Mouse (Mus musculus): ENCODE results near the gene Ppp2r2c.
A peak's percentile ranks its signal among the peaks of the same experiment; 100 is the strongest.
"Not testable (repeated sequence)": the region's sequence is repeated elsewhere in the genome, so short reads cannot be mapped to it uniquely, and the experiment has no call there.

Ppp2r2c gene

GRCm38 (mm10) chr5:36933383-36933782, 65.1 kb downstream of the Ppp2r2c start:
- DNase-seq (ENCODE audit: low spot score): no peak

GRCm38 (mm10) chr5:36935486-36936473, 67.5 kb downstream of the Ppp2r2c start:
- no peak for DNase-seq (ENCODE audit: low spot score)

GRCm38 (mm10) chr5:36936548-36936947, 68.2 kb downstream of the Ppp2r2c start:
- DNase-seq (ENCODE audit: low spot score): no peak

GRCm38 (mm10) chr5:36938021-36938420, 69.7 kb downstream of the Ppp2r2c start:
- no peak for DNase-seq (ENCODE audit: low spot score)

GRCm38 (mm10) chr5:36938991-36939390, 70.7 kb downstream of the Ppp2r2c start:
- not testable (repeated sequence) for DNase-seq (ENCODE audit: low spot score)

- no peak for DNase-seq (ENCODE audit: low spot score)
These were observed 74.1 kb downstream of the Ppp2r2c start for GRCm38 (mm10) chr5:36942446-36942845.

GRCm38 (mm10) chr5:36944552-36944951, 76.2 kb downstream of the Ppp2r2c start:
- no peak for DNase-seq (ENCODE audit: low spot score)

- DNase-seq (ENCODE audit: low spot score): no peak
These were observed 76.9 kb downstream of the Ppp2r2c start for GRCm38 (mm10) chr5:36945102-36945701.

GRCm38 (mm10) chr5:36945713-36946112, 77.4 kb downstream of the Ppp2r2c start:
- DNase-seq (ENCODE audit: low spot score): no peak

- peak; percentile 54 for DNase-seq (ENCODE audit: low spot score)
These were observed 78.1 kb downstream of the Ppp2r2c start for GRCm38 (mm10) chr5:36946445-36946844.

- DNase-seq (ENCODE audit: low spot score): peak; percentile 80
These were observed 80.5 kb downstream of the Ppp2r2c start for GRCm38 (mm10) chr5:36948831-36949230.

- DNase-seq (ENCODE audit: low spot score): no peak
These were observed 82.6 kb downstream of the Ppp2r2c start for GRCm38 (mm10) chr5:36950871-36951270.

- DNase-seq (ENCODE audit: low spot score): no peak
These were observed 84.0 kb downstream of the Ppp2r2c start for GRCm38 (mm10) chr5:36952311-36952710.

GRCm38 (mm10) chr5:36955366-36955765, 87.1 kb downstream of the Ppp2r2c start:
- peak; percentile 21 for DNase-seq (ENCODE audit: low spot score)

GRCm38 (mm10) chr5:36958837-36959236, 90.5 kb downstream of the Ppp2r2c start:
- DNase-seq (ENCODE audit: low spot score): peak; percentile 69

GRCm38 (mm10) chr5:36960501-36960900, 92.2 kb downstream of the Ppp2r2c start:
- DNase-seq (ENCODE audit: low spot score): no peak

- DNase-seq (ENCODE audit: low spot score): no peak
These were observed 103.3 kb downstream of the Ppp2r2c start for GRCm38 (mm10) chr5:36971587-36971986.

GRCm38 (mm10) chr5:36975336-36975735, 107.0 kb downstream of the Ppp2r2c start:
- no peak for DNase-seq (ENCODE audit: low spot score)

GRCm38 (mm10) chr5:36977809-36978208, 109.5 kb downstream of the Ppp2r2c start:
- no peak for DNase-seq (ENCODE audit: low spot score)

GRCm38 (mm10) chr5:36979001-36979400, 110.7 kb downstream of the Ppp2r2c start:
- no peak for DNase-seq (ENCODE audit: low spot score)

GRCm38 (mm10) chr5:36979631-36980030, 111.3 kb downstream of the Ppp2r2c start:
- DNase-seq (ENCODE audit: low spot score): no peak

- no peak for DNase-seq (ENCODE audit: low spot score)
These were observed 114.0 kb downstream of the Ppp2r2c start for GRCm38 (mm10) chr5:36982271-36982670.

- DNase-seq (ENCODE audit: low spot score): no peak
These were observed 118.3 kb downstream of the Ppp2r2c start for GRCm38 (mm10) chr5:36986617-36987016.

Measured in urinary bladder, postnatal 14 days (tissue).